Mouse (Mus musculus): ENCODE measurements around the gene Capn2. TPM values are rescaled to one million over a fixed set of nuclear protein-coding genes. Genes with fewer than 3 reads are reported as not detected.

Gene Capn2
- polyA plus RNA-seq (2014; fragmentation: Nextera tagmentation; extraction: Ambion mirVana), result 78.3 and 84.1 TPM in 2 replicates

DNA sequence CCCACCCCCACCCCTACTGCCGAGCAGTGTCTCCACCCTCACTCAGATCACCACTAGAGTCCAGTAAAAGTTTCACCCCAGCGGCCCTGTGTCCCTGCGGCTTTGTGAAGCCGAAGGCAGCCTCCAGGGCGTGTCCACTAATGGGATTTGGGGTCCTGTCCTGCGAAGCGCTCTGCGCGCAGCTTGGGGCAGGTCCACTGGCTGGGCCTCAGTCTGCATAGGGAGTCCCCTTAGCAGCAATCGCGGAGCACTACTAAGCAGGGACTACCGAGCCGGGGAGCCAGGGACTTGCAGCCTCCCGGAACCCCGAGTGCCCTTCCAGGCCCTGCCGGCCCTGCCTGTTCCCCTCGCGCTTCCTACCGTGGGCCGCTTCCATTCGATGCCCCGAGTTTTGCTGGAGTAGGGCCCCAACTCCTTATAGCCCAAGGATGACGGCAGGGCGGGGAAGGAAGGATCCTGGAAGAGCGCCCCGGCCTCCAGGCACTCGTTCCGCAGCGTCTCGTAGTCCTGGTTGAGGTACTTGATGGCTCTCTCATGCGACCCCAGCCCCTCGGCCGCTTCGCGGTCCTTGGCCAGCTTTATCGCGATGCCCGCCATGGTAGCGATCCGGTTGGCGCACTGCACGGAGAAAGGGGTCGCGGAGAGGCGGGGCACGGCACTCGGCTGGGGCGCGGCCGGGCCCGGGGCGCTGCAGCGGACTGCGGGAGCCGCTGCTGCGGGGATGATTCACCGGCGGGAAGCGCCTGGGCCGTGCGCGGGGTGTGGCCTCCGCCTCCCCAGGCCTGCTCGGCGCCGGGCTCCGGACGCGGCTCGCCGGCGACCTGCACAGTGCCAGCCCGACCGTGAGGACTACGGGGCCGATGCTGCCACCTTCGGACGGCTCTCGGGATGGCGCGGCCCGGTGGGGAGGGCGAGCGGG is at the start of gene Capn2:
Gene Capn2, minus strand, starts transcription at position 851 of the 919 bp plus-strand sequence.
- H3K4me1 ChIP-seq (ENCODE audit: control insufficient read depth, insufficient read depth, low read length), result peaks cover 14% of the 10 kb centered on the region
- peaks cover 2% of the 10 kb centered on the region for H3K36me3 ChIP-seq (ENCODE audit: control insufficient read depth, insufficient read depth, low read length)
- ATAC-seq (ENCODE audit: insufficient number of reproducible peaks, low FRiP score, low TSS enrichment, low read depth), result peak; percentile 88
- WGBS, result under 1% methylated on average over 74 of the region's 84 CpGs
- peak within 1 kb of the TSS; percentile 73 for H3K27ac ChIP-seq (replicated peaks; ENCODE audit: low read depth, low read length)
- H3K4me2 ChIP-seq (ENCODE audit: low read depth, severe bottlenecking), result peak within 1 kb of the TSS; percentile 78
- no peaks in the 10 kb centered on the region for H3K9me3 ChIP-seq (ENCODE audit: control insufficient read depth, low read length)
- no peaks in the 10 kb centered on the region for H3K27me3 ChIP-seq (ENCODE audit: control insufficient read depth, insufficient read depth, low read length)
- DNase-seq (ENCODE audit: low spot score), result peak; percentile 88
- peak within 1 kb of the TSS; percentile 98 for H3K9ac ChIP-seq (ENCODE audit: low read length)
- H3K4me3 ChIP-seq (ENCODE audit: low read depth, low read length), result peak within 1 kb of the TSS; percentile 83

DNA sequence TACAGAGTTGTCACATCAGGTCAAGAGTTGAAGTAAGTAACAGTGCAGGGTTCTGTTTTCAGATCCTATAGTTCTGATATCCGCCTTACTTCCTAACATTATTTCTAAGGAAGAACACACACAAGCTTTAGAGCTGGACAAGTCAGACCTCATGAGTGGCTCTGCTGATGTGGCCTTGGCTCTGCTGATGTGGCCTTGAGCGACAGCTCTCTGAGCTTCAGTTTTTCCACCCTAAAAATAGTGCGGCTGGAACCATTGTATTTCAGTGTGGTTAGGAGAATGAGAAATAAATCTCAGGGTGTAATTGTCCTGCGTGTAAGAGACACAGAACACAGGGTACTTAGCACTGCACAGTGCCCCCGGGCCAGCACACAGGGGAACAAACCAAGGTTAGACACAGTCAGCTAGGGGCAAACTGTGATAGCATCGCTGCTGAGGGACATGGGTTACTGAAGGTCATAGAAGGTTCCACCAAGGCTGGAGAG is 48.0 kb upstream of the Capn2 start:
- no peaks in the 10 kb centered on the region for H3K27me3 ChIP-seq (ENCODE audit: control insufficient read depth, insufficient read depth, low read length)
- WGBS, result 94% methylated on average over 6 of the region's 6 CpGs
- H3K27ac ChIP-seq (replicated peaks; ENCODE audit: low read depth, low read length), result no peak overlapping the region
- H3K4me2 ChIP-seq (ENCODE audit: low read depth, severe bottlenecking), result no peak overlapping the region
- H3K9ac ChIP-seq (ENCODE audit: low read length), result no peak overlapping the region
- no peak for DNase-seq (ENCODE audit: low spot score)
- no peak overlapping the region for H3K4me3 ChIP-seq (ENCODE audit: low read depth, low read length)
- no peaks in the 10 kb centered on the region for H3K36me3 ChIP-seq (ENCODE audit: control insufficient read depth, insufficient read depth, low read length)
- no peaks in the 10 kb centered on the region for H3K9me3 ChIP-seq (ENCODE audit: control insufficient read depth, low read length)
- no peak for ATAC-seq (ENCODE audit: insufficient number of reproducible peaks, low FRiP score, low TSS enrichment, low read depth)
- H3K4me1 ChIP-seq (ENCODE audit: control insufficient read depth, insufficient read depth, low read length), result 0 out of 2 replicates have a peak, but pooled peaks cover 4% of the 10 kb centered on the region

DNA sequence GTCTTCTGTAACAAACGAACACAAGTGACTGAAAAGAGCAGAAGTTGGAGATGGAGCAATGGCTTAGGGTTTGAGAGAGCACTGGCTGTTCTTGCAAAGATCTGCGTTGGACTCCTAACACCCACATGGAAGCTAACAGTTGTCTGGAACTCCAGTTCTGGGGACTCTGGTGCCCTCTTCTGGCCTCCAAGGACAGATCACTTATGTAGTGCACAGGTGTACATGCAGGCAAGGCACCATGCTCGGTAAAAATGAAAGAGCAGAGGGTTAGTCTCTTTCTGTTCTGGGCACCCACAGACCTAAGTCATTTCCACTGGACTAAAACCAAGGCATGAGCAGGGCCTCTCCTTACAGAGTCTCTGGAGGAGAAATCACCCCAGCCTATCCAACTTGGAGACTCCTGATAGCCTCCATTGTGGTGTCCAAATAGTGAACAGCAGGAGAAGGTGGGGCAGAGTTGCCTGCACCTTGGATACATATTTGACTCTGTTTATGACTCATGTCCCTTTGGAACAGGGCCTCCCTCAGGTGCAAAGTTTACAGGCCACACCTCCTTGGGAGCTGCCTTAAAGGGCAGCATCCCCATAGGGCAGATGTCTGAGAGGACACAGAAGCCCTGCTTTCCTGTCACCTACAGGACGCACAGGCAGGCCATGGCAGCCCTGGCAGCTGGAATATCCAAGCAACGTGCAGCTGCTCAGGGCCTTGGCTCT is 47.2 kb upstream of the Capn2 start, which contains the start of gene Capn8:
Gene Capn8, plus strand, starts transcription at position 600 of the 713 bp plus-strand sequence.
- Histone ChIP-seq H3K4me1 (ENCODE audit: control insufficient read depth, insufficient read depth, low read length) (0 out of 2 replicates have a peak, but pooled peaks cover 4% of the 10 kb centered on the region), H3K4me2 (ENCODE audit: low read depth, severe bottlenecking) (no peak within 1 kb of the TSS), H3K36me3 (ENCODE audit: control insufficient read depth, insufficient read depth, low read length) (no peaks in the 10 kb centered on the region), H3K4me3 (ENCODE audit: low read depth, low read length) (no peak within 1 kb of the TSS), H3K27me3 (ENCODE audit: control insufficient read depth, insufficient read depth, low read length) (no peaks in the 10 kb centered on the region), H3K9me3 (ENCODE audit: control insufficient read depth, low read length) (no peaks in the 10 kb centered on the region), H3K27ac (replicated peaks; ENCODE audit: low read depth, low read length) (no peak within 1 kb of the TSS), H3K9ac (ENCODE audit: low read length) (no peak within 1 kb of the TSS)
- WGBS, result 77% methylated on average over 5 of the region's 5 CpGs
- DNase-seq (ENCODE audit: low spot score) (peak; percentile 42), ATAC-seq (ENCODE audit: insufficient number of reproducible peaks, low FRiP score, low TSS enrichment, low read depth) (no peak)

DNA sequence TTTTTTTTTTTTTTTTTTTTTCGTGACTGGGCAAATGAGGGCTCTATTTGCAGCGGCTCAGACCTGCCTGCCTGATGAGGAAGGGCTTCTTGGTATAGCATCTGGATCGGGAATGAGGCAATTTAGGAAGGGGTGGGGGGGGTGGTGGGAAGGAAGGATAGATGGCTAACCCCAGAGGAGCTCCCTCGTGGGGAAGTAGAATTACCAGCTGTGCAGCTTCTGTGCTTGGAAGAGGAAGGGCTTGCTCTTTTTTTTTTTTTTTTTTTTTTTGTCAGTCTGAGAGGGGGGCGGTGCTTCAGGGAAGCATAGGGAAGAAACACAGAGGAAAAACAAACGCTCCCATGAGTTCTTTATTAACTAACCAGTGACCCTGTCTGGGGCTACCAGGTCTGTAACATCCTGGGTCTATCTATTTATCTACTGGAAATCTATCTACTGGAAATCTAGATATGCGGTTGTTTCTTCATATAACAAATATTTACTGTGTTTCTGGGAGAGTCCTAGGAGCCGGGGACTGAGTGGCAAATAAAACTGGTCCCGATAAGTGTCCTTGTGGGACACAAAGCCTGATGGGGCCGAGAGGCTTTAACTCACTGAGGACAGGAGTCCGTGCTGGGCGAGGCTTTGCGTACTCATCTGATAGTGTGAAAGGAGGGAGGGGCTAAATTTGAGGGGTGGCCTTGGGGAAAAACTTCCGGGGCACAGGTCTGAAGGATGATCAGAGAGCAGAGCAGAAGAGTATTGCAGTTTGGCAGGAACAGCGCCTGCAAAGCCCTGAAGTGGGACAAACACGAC is 45.4 kb upstream of the Capn2 start:
- no peaks in the 10 kb centered on the region for H3K36me3 ChIP-seq (ENCODE audit: control insufficient read depth, insufficient read depth, low read length)
- 0 out of 2 replicates have a peak, but pooled peaks cover 4% of the 10 kb centered on the region for H3K4me1 ChIP-seq (ENCODE audit: control insufficient read depth, insufficient read depth, low read length)
- ATAC-seq (ENCODE audit: insufficient number of reproducible peaks, low FRiP score, low TSS enrichment, low read depth) (no peak; the same call in 1 of the 2 replicates), DNase-seq (ENCODE audit: low spot score) (no peak)
- no peak overlapping the region for H3K27ac ChIP-seq (replicated peaks; ENCODE audit: low read depth, low read length)
- no peak overlapping the region for H3K9ac ChIP-seq (ENCODE audit: low read length)
- H3K27me3 ChIP-seq (ENCODE audit: control insufficient read depth, insufficient read depth, low read length), result no peaks in the 10 kb centered on the region
- no peak overlapping the region for H3K4me3 ChIP-seq (ENCODE audit: low read depth, low read length)
- WGBS, result 45% methylated on average over 16 of the region's 16 CpGs
- H3K9me3 ChIP-seq (ENCODE audit: control insufficient read depth, low read length), result no peaks in the 10 kb centered on the region
- no peak overlapping the region for H3K4me2 ChIP-seq (ENCODE audit: low read depth, severe bottlenecking)

DNA sequence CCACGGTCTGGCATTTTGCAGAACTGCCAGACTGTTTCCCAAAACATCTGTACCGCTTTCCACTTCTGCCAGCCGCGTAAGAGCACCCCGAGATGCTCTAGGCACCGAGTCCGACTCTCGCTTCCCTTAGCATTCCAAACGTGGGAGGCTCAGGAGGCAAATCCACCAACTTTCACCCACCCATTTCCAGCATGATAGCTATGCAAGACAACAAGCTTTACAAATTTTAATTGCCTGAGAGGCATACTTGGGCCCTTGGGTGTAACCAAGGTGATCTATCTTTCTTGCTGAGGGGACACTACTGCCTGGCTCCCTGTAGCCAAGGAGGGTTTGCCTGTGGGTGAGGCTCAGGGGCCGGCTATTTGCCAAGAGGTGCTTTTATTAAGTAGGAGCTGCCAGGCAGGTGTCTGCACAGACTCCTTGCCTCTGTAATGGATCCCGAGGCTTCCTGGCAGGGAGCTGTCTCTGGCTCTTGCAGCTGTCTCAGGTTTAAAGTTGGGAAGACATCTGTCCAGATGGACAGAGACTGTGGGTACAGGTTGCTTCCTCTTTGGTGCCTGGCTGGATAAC is 44.6 kb upstream of the Capn2 start:
- 73% methylated on average over 11 of the region's 11 CpGs for WGBS
- Histone ChIP-seq H3K9ac (ENCODE audit: low read length) (no peak overlapping the region), H3K4me1 (ENCODE audit: control insufficient read depth, insufficient read depth, low read length) (0 out of 2 replicates have a peak, but pooled peaks cover 4% of the 10 kb centered on the region), H3K4me3 (ENCODE audit: low read depth, low read length) (no peak overlapping the region), H3K27ac (replicated peaks; ENCODE audit: low read depth, low read length) (no peak overlapping the region), H3K27me3 (ENCODE audit: control insufficient read depth, insufficient read depth, low read length) (no peaks in the 10 kb centered on the region), H3K36me3 (ENCODE audit: control insufficient read depth, insufficient read depth, low read length) (no peaks in the 10 kb centered on the region), H3K9me3 (ENCODE audit: control insufficient read depth, low read length) (no peaks in the 10 kb centered on the region), H3K4me2 (ENCODE audit: low read depth, severe bottlenecking) (no peak overlapping the region)
- no peak for ATAC-seq (ENCODE audit: insufficient number of reproducible peaks, low FRiP score, low TSS enrichment, low read depth)
- no peak for DNase-seq (ENCODE audit: low spot score)

DNA sequence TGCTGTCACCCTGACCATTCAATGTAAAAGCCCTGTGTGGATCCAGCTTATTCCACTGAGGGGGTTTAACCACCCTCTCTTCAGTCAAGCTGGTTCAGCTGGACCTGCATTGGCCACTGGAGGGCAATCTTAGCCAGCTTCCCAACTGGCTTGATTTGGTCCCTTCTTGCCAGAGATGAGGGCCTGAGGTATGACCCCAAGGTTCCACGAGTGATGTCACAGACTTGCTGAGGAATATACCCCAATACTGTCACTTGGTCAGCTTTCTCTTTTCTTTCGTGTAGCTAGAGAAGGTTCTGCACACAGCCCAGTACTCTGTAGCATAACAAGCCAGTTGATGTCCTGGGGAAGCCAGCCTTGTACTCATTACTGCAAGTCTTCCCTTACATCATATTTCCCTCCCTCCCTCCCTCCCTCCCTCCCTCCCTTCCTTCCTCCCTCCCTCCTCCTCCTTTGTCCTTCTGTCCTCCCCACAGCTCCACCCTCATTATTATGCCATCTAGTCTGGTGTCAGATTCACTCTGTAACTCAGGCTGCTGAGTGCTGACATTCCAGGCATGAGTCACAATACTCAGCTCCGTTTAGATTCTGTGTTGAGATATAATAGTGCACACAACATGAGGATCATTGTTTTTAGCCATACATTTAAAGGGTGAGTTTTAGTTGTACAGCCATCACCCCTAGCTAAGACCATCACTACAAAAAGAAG is 43.1 kb upstream of the Capn2 start:
- H3K9me3 ChIP-seq (ENCODE audit: control insufficient read depth, low read length), result no peaks in the 10 kb centered on the region
- WGBS, result 34% methylated on average over 3 of the region's 3 CpGs
- no peak overlapping the region for H3K4me2 ChIP-seq (ENCODE audit: low read depth, severe bottlenecking)
- H3K4me3 ChIP-seq (ENCODE audit: low read depth, low read length), result no peak overlapping the region
- ATAC-seq (ENCODE audit: insufficient number of reproducible peaks, low FRiP score, low TSS enrichment, low read depth) (no peak), DNase-seq (ENCODE audit: low spot score) (peak; percentile 74)
- H3K27me3 ChIP-seq (ENCODE audit: control insufficient read depth, insufficient read depth, low read length), result no peaks in the 10 kb centered on the region
- H3K36me3 ChIP-seq (ENCODE audit: control insufficient read depth, insufficient read depth, low read length), result no peaks in the 10 kb centered on the region
- H3K9ac ChIP-seq (ENCODE audit: low read length), result no peak overlapping the region
- H3K4me1 ChIP-seq (ENCODE audit: control insufficient read depth, insufficient read depth, low read length), result 0 out of 2 replicates have a peak, but pooled peaks cover 4% of the 10 kb centered on the region
- H3K27ac ChIP-seq (replicated peaks; ENCODE audit: low read depth, low read length), result no peak overlapping the region

DNA sequence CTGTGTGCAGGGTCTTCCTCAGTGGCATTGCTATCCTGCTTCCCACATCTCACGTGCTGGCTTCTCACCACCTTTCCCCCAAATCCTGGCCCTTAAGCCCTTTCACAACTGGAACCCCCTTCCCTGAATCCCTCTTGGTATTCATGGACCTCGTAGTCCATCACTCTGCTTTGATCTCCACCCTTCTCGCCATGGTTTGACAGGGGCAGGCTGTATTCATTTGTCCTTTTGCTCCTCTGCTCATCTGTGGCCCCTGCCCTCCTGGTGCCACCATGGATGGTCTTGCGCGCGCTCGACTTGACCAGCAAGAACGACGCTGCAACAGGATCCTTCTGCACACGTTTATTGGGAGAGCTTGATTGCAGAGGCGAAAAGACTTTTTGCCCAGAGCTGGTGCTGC is 42.1 kb upstream of the Capn2 start:
- Histone ChIP-seq H3K9ac (ENCODE audit: low read length) (no peak overlapping the region), H3K4me2 (ENCODE audit: low read depth, severe bottlenecking) (no peak overlapping the region), H3K27ac (replicated peaks; ENCODE audit: low read depth, low read length) (no peak overlapping the region), H3K36me3 (ENCODE audit: control insufficient read depth, insufficient read depth, low read length) (no peaks in the 10 kb centered on the region), H3K9me3 (ENCODE audit: control insufficient read depth, low read length) (no peaks in the 10 kb centered on the region), H3K4me3 (ENCODE audit: low read depth, low read length) (no peak overlapping the region), H3K4me1 (ENCODE audit: control insufficient read depth, insufficient read depth, low read length) (0 out of 2 replicates have a peak, but pooled peaks cover 4% of the 10 kb centered on the region), H3K27me3 (ENCODE audit: control insufficient read depth, insufficient read depth, low read length) (no peaks in the 10 kb centered on the region)
- no peak for ATAC-seq (ENCODE audit: insufficient number of reproducible peaks, low FRiP score, low TSS enrichment, low read depth)
- WGBS, result 86% methylated on average over 10 of the region's 11 CpGs
- DNase-seq (ENCODE audit: low spot score), result no peak

All from limb, embryonic 11.5 days (tissue).